Mouse (Mus musculus): ENCODE measurements at regions not wholly inside any gene's neighbourhood (a gene's known extent, or its start where the extent isn't known, plus 50 kb on each side); places are given as distances from the start of the nearest gene placed in this dataset.

DNA sequence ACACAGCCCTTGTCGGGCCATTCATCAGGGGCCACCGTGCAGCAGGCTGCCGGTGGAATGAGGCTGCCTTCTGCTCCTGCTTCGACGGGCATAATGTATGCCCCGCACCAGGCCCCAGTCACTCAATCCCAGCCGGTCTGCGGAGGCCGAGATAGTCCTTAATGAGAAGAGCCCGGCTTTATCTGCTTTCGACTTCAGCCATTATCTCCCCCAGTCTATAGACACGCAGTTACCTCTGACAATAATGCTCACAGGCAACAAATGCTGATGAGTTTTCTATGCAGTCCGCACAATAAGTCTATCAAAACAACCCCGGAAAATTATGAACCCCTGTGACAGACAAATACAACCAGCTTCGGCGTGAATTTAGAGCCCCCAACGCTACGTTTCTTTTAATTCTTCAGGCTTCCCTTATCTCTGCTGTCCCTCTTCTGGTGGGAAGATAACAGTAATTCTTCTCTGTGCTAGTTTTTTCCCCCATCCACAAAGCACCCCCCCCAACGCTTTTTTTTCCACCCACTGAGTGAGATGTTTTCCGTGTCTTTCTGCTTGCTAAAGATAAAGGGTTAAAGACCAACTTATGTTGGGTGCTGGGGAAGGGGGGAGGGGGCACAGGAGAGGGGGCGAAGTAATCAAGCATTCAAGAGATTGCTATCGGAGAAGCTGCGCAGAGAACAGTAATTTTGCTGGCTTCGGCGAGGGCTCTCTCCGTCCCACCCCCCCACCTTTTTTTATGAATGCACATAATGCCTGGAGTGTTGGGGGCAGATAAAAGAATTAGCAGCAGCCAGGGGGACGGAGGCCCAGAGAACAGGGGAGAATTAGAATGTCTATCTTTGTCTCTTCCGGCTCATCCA is 117.8 kb downstream of the Mrm1 start:
- Histone ChIP-seq H3K36me3 (no peaks in the 10 kb centered on the region), H3K4me2 (peak overlapping the region; percentile 50), H3K9ac (no peak overlapping the region), H3K4me3 (0 out of 2 replicates have a peak overlapping the region, but pooled peaks have one; percentile 10), H3K9me3 (replicated peaks) (no peaks in the 10 kb centered on the region), H3K4me1 (replicated peaks) (peaks cover 13% of the 10 kb centered on the region), H3K27me3 (peaks cover 43% of the 10 kb centered on the region), H3K27ac (no peak overlapping the region)
- ATAC-seq (replicated peaks; ENCODE audit: insufficient number of reproducible peaks, insufficient read depth, low FRiP score, low read depth) = no peak
- 4% methylated on average over 28 of the region's 28 CpGs for WGBS

DNA sequence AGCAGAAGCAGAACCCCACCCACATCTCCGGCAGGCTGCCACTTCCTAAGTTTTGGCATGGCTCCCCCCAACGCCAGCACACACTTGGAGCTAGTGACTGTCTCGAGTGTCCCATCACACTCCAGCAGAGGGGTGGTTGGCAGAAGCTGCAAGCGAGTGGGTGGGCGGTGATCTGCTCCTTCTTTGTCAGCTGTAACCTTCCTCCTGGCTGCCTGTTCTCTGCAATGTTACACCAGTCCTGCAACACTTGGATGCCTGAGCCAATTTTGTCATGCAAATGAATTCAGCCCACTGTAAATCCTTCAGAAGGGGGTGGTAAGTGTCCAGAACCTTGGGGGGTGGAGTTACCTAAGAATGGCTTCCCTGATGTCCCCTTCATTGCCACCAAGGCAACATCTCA is 121.8 kb downstream of the Mrm1 start:
- H3K9ac ChIP-seq = no peak overlapping the region
- no peak for ATAC-seq (replicated peaks; ENCODE audit: insufficient number of reproducible peaks, insufficient read depth, low FRiP score, low read depth)
- H3K4me1 ChIP-seq (replicated peaks) = peaks cover 9% of the 10 kb centered on the region
- no peak overlapping the region for H3K27ac ChIP-seq
- no peak overlapping the region for H3K4me3 ChIP-seq
- WGBS = 17% methylated on average over 5 of the region's 5 CpGs
- no peaks in the 10 kb centered on the region for H3K36me3 ChIP-seq
- H3K9me3 ChIP-seq (replicated peaks) = no peaks in the 10 kb centered on the region
- peaks cover 55% of the 10 kb centered on the region for H3K27me3 ChIP-seq
- H3K4me2 ChIP-seq = no peak overlapping the region

- Histone ChIP-seq H3K36me3 (no peaks in the 10 kb centered on the region), H3K9me3 (replicated peaks) (no peaks in the 10 kb centered on the region), H3K4me3 (no peak overlapping the region), H3K27me3 (peaks cover 34% of the 10 kb centered on the region), H3K4me2 (no peak overlapping the region), H3K4me1 (replicated peaks) (no peaks in the 10 kb centered on the region), H3K9ac (no peak overlapping the region), H3K27ac (no peak overlapping the region)
- ATAC-seq (replicated peaks; ENCODE audit: insufficient number of reproducible peaks, insufficient read depth, low FRiP score, low read depth) = no peak
- 3% methylated on average over 10 of the region's 10 CpGs for WGBS
Observed at GRCm38 (mm10) chr11:84692638-84693037, 126.7 kb downstream of the Mrm1 start.

DNA sequence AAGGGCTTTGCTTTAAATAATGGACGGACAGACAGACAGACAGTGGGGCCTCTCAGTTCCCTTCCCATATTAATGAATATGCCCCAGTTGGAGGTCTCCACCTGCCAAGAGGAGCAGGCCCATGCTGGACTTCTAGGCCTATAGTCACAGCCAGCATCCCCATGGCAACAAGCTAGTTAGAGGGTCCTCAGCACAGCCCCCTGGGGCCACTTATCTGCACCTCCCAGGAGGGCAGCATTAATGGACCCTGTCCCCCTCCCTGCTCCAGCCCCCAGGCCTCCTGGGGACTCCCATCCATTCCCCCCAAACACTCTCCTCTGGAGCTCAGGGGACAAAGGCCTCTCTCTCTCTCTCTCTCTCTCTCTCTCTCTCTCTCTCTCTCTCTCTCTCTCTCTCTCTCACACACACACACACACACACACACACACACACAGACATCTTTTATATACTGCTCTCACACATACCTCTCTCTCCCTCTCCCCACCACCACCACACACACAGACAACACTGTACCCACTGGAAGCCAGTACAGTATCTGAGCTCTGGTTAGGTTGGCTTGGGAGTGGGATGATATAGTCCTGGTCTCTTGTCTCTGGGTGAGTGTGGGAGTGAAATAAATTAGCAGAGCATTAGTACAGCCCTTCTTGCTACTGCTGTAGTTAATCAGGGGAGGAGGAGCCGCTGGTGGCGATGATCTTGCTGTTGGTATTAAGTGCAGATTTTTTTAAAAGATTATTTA is 127.7 kb downstream of the Mrm1 start:
- no peak overlapping the region for H3K4me3 ChIP-seq
- ATAC-seq (replicated peaks; ENCODE audit: insufficient number of reproducible peaks, insufficient read depth, low FRiP score, low read depth) = no peak
- no peaks in the 10 kb centered on the region for H3K9me3 ChIP-seq (replicated peaks)
- H3K36me3 ChIP-seq = no peaks in the 10 kb centered on the region
- no peak overlapping the region for H3K27ac ChIP-seq
- WGBS = 73% methylated on average over 3 of the region's 3 CpGs
- no peak overlapping the region for H3K9ac ChIP-seq
- peaks cover 31% of the 10 kb centered on the region for H3K27me3 ChIP-seq
- no peaks in the 10 kb centered on the region for H3K4me1 ChIP-seq (replicated peaks)
- H3K4me2 ChIP-seq = no peak overlapping the region

DNA sequence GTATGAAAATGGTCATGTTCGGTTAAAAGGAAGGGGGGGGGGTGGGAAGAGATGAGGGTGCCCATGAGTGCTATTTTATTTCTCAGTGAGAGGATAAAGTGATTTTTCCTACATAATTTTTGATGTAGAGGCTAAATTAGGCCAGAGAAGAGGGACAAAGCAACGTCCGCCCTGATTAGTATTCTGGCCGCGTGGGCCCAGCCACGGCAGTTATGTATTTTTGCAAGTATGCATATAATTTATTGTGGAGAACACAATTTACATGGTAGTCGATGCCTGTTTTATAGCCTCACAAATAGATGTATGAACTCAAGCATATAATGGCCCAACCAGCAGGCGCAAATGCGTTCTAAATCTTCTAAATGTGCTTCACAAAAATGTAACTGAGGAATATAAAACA is 132.8 kb downstream of the Mrm1 start:
- Histone ChIP-seq H3K4me2 (no peak overlapping the region), H3K27ac (no peak overlapping the region), H3K27me3 (peaks cover 9% of the 10 kb centered on the region; the same call in 1 of the 2 replicates), H3K4me3 (no peak overlapping the region), H3K9ac (no peak overlapping the region), H3K9me3 (replicated peaks) (no peaks in the 10 kb centered on the region), H3K4me1 (replicated peaks) (no peaks in the 10 kb centered on the region), H3K36me3 (no peaks in the 10 kb centered on the region)
- 87% methylated on average over 9 of the region's 9 CpGs for WGBS
- no peak for ATAC-seq (replicated peaks; ENCODE audit: insufficient number of reproducible peaks, insufficient read depth, low FRiP score, low read depth)

DNA sequence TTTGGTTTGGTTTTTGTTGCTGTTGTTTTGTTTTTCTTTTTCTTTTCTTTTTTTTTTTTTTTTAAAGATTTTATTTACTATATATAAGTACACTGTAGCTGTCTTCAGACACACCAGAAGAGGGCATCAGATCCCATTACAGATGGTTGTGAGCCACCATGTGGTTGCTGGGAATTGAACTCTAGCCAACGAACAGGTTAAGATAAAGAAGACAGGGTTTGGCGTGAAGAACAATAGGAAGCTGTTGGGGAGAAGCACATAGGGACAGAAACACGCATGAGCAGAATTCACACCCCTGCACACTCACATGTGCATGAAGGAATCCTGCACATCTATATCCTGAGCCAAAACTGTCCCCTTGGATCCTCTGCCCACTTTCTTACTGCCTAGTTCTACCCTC is 135.0 kb downstream of the Mrm1 start:
- Histone ChIP-seq H3K4me1 (replicated peaks) (no peaks in the 10 kb centered on the region), H3K4me3 (no peak overlapping the region), H3K9me3 (replicated peaks) (no peaks in the 10 kb centered on the region), H3K27me3 (0 out of 2 replicates have a peak, but pooled peaks cover 14% of the 10 kb centered on the region), H3K36me3 (no peaks in the 10 kb centered on the region), H3K27ac (no peak overlapping the region), H3K4me2 (no peak overlapping the region), H3K9ac (no peak overlapping the region)
- ATAC-seq (replicated peaks; ENCODE audit: insufficient number of reproducible peaks, insufficient read depth, low FRiP score, low read depth) = no peak
- 79% methylated on average over 3 of the region's 3 CpGs for WGBS

DNA sequence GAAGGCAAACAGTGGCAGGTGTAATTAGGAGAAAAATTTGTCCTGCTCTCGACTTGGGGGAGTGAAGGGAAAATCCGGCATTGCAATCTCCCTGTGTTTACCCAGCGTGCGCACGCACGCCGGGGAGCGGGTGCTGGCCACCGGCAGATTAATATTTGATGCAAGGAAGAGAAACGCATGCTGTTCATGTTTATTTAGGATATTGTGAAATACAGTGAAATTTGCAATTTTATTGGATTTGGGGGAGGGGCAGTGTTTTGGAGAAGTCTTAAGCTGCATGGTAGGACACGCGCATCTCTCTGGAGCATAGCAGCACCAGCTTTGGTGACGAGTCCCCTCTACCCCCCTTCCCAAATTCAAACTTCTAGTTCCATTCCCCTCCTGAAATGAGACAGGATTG is 136.4 kb downstream of the Mrm1 start:
- ATAC-seq (replicated peaks; ENCODE audit: insufficient number of reproducible peaks, insufficient read depth, low FRiP score, low read depth) = no peak
- no peaks in the 10 kb centered on the region for H3K4me1 ChIP-seq (replicated peaks)
- no peak overlapping the region for H3K27ac ChIP-seq
- 84% methylated on average over 13 of the region's 13 CpGs for WGBS
- H3K9ac ChIP-seq = no peak overlapping the region
- H3K4me3 ChIP-seq = no peak overlapping the region
- no peaks in the 10 kb centered on the region for H3K9me3 ChIP-seq (replicated peaks)
- H3K4me2 ChIP-seq = no peak overlapping the region
- no peaks in the 10 kb centered on the region for H3K36me3 ChIP-seq
- H3K27me3 ChIP-seq = 0 out of 2 replicates have a peak, but pooled peaks cover 14% of the 10 kb centered on the region

DNA sequence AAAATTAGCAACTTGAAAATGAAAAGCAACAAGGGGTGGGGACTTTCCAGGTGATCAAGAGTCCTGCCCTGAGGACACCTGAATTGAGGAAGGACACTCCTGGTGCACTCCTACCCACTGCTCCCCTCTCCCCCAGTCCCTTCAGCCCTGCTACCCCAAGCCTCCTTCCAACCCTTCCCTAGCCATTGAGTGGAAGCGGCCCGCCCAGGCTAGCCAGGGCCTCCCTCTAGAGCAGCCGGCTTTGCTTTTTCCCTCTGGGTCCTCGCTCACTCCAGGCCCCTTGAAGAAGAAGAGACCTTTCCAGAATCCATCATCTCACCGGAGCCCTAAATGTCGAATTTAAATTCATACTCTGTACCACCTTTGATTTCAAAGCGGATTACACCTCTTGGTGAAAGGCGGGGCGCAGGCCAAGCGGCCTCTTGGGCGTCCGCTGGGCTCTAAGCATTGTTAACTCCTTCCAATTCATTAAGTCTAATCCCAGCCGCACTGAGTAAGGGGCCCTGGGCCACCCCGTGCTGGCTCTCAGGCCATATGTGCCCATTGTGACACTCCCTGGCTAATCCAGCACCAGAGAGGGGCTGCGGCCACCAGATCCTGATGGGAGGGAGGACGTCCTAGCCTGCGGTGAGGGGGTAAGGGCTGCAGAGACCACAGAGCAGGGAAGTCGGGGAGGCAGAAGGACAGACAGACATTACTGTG is 142.8 kb downstream of the Mrm1 start:
- no peak overlapping the region for H3K4me2 ChIP-seq
- H3K9ac ChIP-seq = no peak overlapping the region
- no peaks in the 10 kb centered on the region for H3K9me3 ChIP-seq (replicated peaks)
- no peaks in the 10 kb centered on the region for H3K4me1 ChIP-seq (replicated peaks)
- no peak for ATAC-seq (replicated peaks; ENCODE audit: insufficient number of reproducible peaks, insufficient read depth, low FRiP score, low read depth)
- H3K4me3 ChIP-seq = no peak overlapping the region
- no peaks in the 10 kb centered on the region for H3K36me3 ChIP-seq
- H3K27ac ChIP-seq = no peak overlapping the region
- 41% methylated on average over 18 of the region's 18 CpGs for WGBS
- peaks cover 26% of the 10 kb centered on the region for H3K27me3 ChIP-seq

- no peak overlapping the region for H3K4me3 ChIP-seq
- H3K4me1 ChIP-seq (replicated peaks) = no peaks in the 10 kb centered on the region
- 55% methylated on average over 18 of the region's 18 CpGs for WGBS
- H3K27me3 ChIP-seq = peaks cover 12% of the 10 kb centered on the region
- ATAC-seq (replicated peaks; ENCODE audit: insufficient number of reproducible peaks, insufficient read depth, low FRiP score, low read depth) = no peak
- no peaks in the 10 kb centered on the region for H3K36me3 ChIP-seq
- H3K9ac ChIP-seq = no peak overlapping the region
- H3K4me2 ChIP-seq = no peak overlapping the region
- no peaks in the 10 kb centered on the region for H3K9me3 ChIP-seq (replicated peaks)
- H3K27ac ChIP-seq = no peak overlapping the region
Observed at GRCm38 (mm10) chr11:84672841-84673473, 146.4 kb downstream of the Mrm1 start.

DNA sequence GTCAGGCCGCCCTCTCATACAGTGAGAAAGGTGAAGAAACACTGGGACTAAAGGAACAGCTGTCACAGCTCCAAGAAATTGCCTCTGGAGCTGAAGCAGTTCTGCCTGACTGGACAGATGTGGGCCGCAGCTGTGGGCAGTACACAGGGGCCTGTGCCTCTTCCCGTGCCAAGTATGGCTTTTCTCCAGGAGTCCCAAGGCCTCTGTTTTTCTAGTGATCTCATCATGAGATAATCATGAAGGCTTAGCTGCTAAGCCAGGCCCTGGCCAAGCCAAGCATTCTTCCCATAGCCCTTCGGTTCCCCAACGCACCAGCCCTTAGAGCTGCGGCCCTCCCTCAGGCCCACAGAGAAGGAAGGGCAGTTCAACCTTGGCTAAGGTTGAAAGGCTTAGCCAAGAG is 146.2 kb upstream of the Lhx1 start:
- Histone ChIP-seq H3K27me3 (peaks cover 4% of the 10 kb centered on the region), H3K36me3 (no peaks in the 10 kb centered on the region), H3K27ac (no peak overlapping the region), H3K4me3 (no peak overlapping the region), H3K9me3 (replicated peaks) (no peaks in the 10 kb centered on the region), H3K9ac (no peak overlapping the region), H3K4me2 (no peak overlapping the region), H3K4me1 (replicated peaks) (no peaks in the 10 kb centered on the region)
- ATAC-seq (replicated peaks; ENCODE audit: insufficient number of reproducible peaks, insufficient read depth, low FRiP score, low read depth) = no peak
- WGBS = 73% methylated on average over 6 of the region's 6 CpGs

- H3K9ac ChIP-seq = no peak overlapping the region
- ATAC-seq (replicated peaks; ENCODE audit: insufficient number of reproducible peaks, insufficient read depth, low FRiP score, low read depth) = no peak
- 66% methylated on average over 4 of the region's 4 CpGs for WGBS
Observed at GRCm38 (mm10) chr11:84667711-84668110, 142.4 kb upstream of the Lhx1 start.

More at GRCm38 (mm10) chr11:84667711-84668110, 142.4 kb upstream of the Lhx1 start:
- H3K9me3 ChIP-seq (replicated peaks) = no peaks in the 10 kb centered on the region
- H3K27me3 ChIP-seq = 0 out of 2 replicates have a peak, but pooled peaks cover 9% of the 10 kb centered on the region
- H3K4me2 ChIP-seq = no peak overlapping the region
- H3K27ac ChIP-seq = no peak overlapping the region
- no peaks in the 10 kb centered on the region for H3K4me1 ChIP-seq (replicated peaks)
- no peak overlapping the region for H3K4me3 ChIP-seq
- H3K36me3 ChIP-seq = no peaks in the 10 kb centered on the region

Measured in heart, embryonic 15.5 days (tissue).